Mouse (Mus musculus) stomach, embryonic 14.5 days (tissue): ENCODE data around the gene Cmtm8. TPM values are rescaled to one million over a fixed set of nuclear protein-coding genes. Genes with fewer than 3 reads are reported as not detected.

ENCODE experiments used
- ATAC-seq: fragments of 200-750 bp; cut with Nextera tagmentation; 2 replicates; pipeline ENCODE4 v1.8.0; 2017; ENCODE audit warnings: low read depth, moderate TSS enrichment; ENCODE audit not compliant: insufficient number of reproducible peaks, insufficient read depth, low FRiP score
- H3K27ac ChIP-seq: fragments of 300-500 bp; sonication (generic); 2 replicates; pipeline ENCODE4 v1.5.1; 2014; ENCODE audit warnings: mild to moderate bottlenecking, low read length, moderate library complexity, mixed read lengths
- H3K27me3 ChIP-seq: fragments of 300-500 bp; sonication (generic); 2 replicates; pipeline ENCODE4 v1.6.1; 2014; ENCODE audit warnings: low read length, control low read depth, mixed read lengths; ENCODE audit not compliant: control insufficient read depth, insufficient read depth
- H3K36me3 ChIP-seq: fragments of 300-500 bp; sonication (generic); 2 replicates; pipeline ENCODE4 v1.6.1; 2014; ENCODE audit warnings: mild to moderate bottlenecking, control low read depth, low read length, moderate library complexity, mixed read lengths; ENCODE audit not compliant: control insufficient read depth, insufficient read depth
- H3K4me1 ChIP-seq: fragments of 300-500 bp; sonication (generic); 2 replicates; pipeline ENCODE4 v1.6.1; 2014; ENCODE audit warnings: low read length, control low read depth, mixed read lengths; ENCODE audit not compliant: control insufficient read depth, insufficient read depth
- H3K4me2 ChIP-seq: fragments of 300-500 bp; sonication (generic); replicated peaks from 2 replicates; pipeline ENCODE4 v1.6.1; 2014; ENCODE audit warnings: low read depth, low read length, control low read depth
- H3K4me3 ChIP-seq: fragments of 300-500 bp; sonication (generic); 2 replicates; pipeline ENCODE4 v1.5.1; 2014; ENCODE audit warnings: low read depth, low read length, control low read depth
- H3K9ac ChIP-seq: fragments of 300-500 bp; sonication (generic); replicated peaks from 2 replicates; pipeline ENCODE4 v1.6.1; 2014; ENCODE audit warnings: low read depth, mild to moderate bottlenecking, control low read depth, low read length, moderate library complexity, mixed read lengths
- H3K9me3 ChIP-seq: fragments of 300-500 bp; sonication (generic); 2 replicates; pipeline ENCODE4 v1.6.1; 2016; ENCODE audit warnings: low read depth, low read length, control low read depth; ENCODE audit not compliant: control insufficient read depth
- WGBS: fragments of 180-500 bp; shearing (Covaris S2); extraction: QIAGEN DNeasy Blood & Tissue Kit; methylation state at CpG from one replicate; pipeline ENCODE4 v1.1.7; 2014; 5-methylcytosine and 5-hydroxymethylcytosine counted together
- polyA plus RNA-seq: library from polyadenylated mRNA; unstranded; fragments of >200 nt; fragmentation: Nextera tagmentation; extraction: Ambion mirVana; gene quantifications from 2 replicates; pipeline ENCODE4 v1.2.1, GENCODE M21; 2014

Cmtm8 gene
- polyA plus RNA-seq, 1 experiment from 2014 or later, result 54.3 TPM

GRCm38 (mm10) chr9:114817012-114817411 is 26.9 kb downstream of the Cmtm8 start:
- ATAC-seq, result no peak
- H3K27me3 ChIP-seq, result no peaks in the 10 kb centered on the region
- no peaks in the 10 kb centered on the region for H3K9me3 ChIP-seq
- H3K36me3 ChIP-seq, result no peaks in the 10 kb centered on the region
- no peaks in the 10 kb centered on the region for H3K4me1 ChIP-seq
- no peak overlapping the region for H3K4me3 ChIP-seq
- 69% methylated on average over 7 of the region's 7 CpGs for WGBS
- H3K4me2 ChIP-seq, result no peak overlapping the region
- no peak overlapping the region for H3K9ac ChIP-seq
- no peak overlapping the region for H3K27ac ChIP-seq

DNA sequence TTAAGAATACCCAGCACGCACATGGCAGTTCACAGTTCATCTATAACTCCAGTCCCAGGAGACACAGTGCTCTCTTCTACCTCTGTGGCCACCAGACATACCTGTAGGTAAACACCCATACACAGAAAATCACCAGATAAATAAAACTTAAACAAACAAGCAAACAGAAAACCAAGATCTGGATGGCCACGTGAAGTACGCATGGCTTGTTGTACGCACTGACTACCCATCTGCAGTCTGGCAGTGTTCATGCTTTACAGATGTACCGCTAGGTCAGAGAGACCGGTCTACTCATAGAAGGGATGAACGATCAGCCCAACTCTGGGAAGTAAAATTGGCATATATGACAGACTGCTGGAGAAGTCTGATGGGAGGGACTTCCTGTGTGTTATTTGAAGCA is 27.8 kb downstream of the Cmtm8 start:
- Histone ChIP-seq H3K4me1 (no peaks in the 10 kb centered on the region), H3K27me3 (no peaks in the 10 kb centered on the region), H3K9me3 (no peaks in the 10 kb centered on the region), H3K4me3 (no peak overlapping the region), H3K36me3 (no peaks in the 10 kb centered on the region), H3K4me2 (no peak overlapping the region), H3K27ac (no peak overlapping the region), H3K9ac (no peak overlapping the region)
- ATAC-seq, result no peak
- 93% methylated on average over 7 of the region's 7 CpGs for WGBS

- Histone ChIP-seq H3K4me1 (no peaks in the 10 kb centered on the region), H3K27ac (no peak overlapping the region), H3K36me3 (no peaks in the 10 kb centered on the region), H3K4me2 (no peak overlapping the region), H3K27me3 (no peaks in the 10 kb centered on the region), H3K9ac (no peak overlapping the region), H3K9me3 (no peaks in the 10 kb centered on the region), H3K4me3 (no peak overlapping the region)
- ATAC-seq, result no peak
- 60% methylated on average over 4 of the region's 4 CpGs for WGBS
These were observed 28.6 kb downstream of the Cmtm8 start for GRCm38 (mm10) chr9:114815315-114815714.

DNA sequence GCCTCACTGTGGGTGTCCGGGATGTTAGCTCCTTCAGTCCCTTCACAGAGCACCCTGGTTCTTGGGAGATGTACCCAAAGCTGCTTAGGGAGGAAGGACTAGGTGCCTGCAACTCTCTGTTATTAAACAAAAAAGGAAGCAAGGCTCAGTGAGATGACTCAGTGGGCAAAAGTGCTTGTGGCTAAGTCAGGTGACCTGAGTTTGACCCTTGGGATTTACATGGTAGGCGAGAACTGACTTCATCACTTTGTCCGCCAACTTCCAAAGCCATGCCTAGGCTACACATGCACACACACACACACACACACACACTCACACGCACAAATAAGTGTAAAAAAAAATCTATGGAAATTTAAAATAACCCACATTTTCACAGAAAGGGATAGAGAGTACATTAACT is 32.0 kb downstream of the Cmtm8 start:
- Histone ChIP-seq H3K36me3 (no peaks in the 10 kb centered on the region), H3K4me1 (no peaks in the 10 kb centered on the region), H3K4me2 (no peak overlapping the region), H3K4me3 (no peak overlapping the region), H3K9ac (no peak overlapping the region), H3K27me3 (no peaks in the 10 kb centered on the region), H3K9me3 (no peaks in the 10 kb centered on the region), H3K27ac (no peak overlapping the region)
- WGBS, result 73% methylated on average over 4 of the region's 4 CpGs
- ATAC-seq, result no peak

DNA sequence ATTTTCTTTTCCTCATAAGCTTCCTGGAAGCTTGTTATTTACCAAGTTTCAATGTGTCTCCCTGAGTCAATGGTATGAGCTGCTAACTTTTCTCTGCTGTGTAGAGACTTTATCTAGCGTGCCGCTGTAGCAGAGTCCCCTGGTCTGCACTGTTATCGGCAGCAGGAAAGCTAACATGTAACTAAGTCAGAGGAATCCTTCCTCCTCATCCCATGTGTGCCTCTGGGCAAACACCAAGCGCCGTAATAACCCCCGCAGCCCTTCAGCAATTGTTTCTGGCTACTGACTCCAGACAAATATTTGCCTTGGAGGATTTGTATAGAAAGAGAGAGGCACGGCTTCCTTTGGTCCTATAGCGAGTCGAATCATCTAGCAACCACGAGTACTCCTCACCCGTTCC is 33.1 kb downstream of the Cmtm8 start:
- H3K4me3 ChIP-seq, result no peak overlapping the region
- no peak overlapping the region for H3K4me2 ChIP-seq
- no peaks in the 10 kb centered on the region for H3K36me3 ChIP-seq
- no peaks in the 10 kb centered on the region for H3K27me3 ChIP-seq
- no peak overlapping the region for H3K9ac ChIP-seq
- ATAC-seq, result no peak
- H3K27ac ChIP-seq, result no peak overlapping the region
- 66% methylated on average over 11 of the region's 11 CpGs for WGBS
- no peaks in the 10 kb centered on the region for H3K9me3 ChIP-seq
- H3K4me1 ChIP-seq, result no peaks in the 10 kb centered on the region

GRCm38 (mm10) chr9:114808671-114809070 is 35.3 kb downstream of the Cmtm8 start:
- Histone ChIP-seq H3K27ac (no peak overlapping the region), H3K4me2 (no peak overlapping the region), H3K9me3 (no peaks in the 10 kb centered on the region), H3K4me3 (no peak overlapping the region), H3K9ac (no peak overlapping the region), H3K36me3 (no peaks in the 10 kb centered on the region), H3K27me3 (no peaks in the 10 kb centered on the region), H3K4me1 (peaks cover 9% of the 10 kb centered on the region)
- ATAC-seq, result peak; percentile 79
- whole genome bisulfite sequencing, result 44% methylated on average over 5 of the region's 5 CpGs

- 57% methylated on average over 8 of the region's 8 CpGs for WGBS
These were observed 36.7 kb downstream of the Cmtm8 start for GRCm38 (mm10) chr9:114807261-114807660.

GRCm38 (mm10) chr9:114805151-114805671 is 38.7 kb downstream of the Cmtm8 start:
- H3K4me1 ChIP-seq, result peaks cover 9% of the 10 kb centered on the region
- H3K27ac ChIP-seq, result no peak overlapping the region; the same call in 1 of the 2 replicates
- H3K4me3 ChIP-seq, result no peak overlapping the region
- no peaks in the 10 kb centered on the region for H3K27me3 ChIP-seq
- H3K4me2 ChIP-seq, result no peak overlapping the region
- no peaks in the 10 kb centered on the region for H3K36me3 ChIP-seq
- H3K9ac ChIP-seq, result no peak overlapping the region
- H3K9me3 ChIP-seq, result no peaks in the 10 kb centered on the region
- ATAC-seq, result peak; percentile 72; the same call in 1 of the 2 replicates
- whole genome bisulfite sequencing, result 42% methylated on average over 19 of the region's 19 CpGs

More at GRCm38 (mm10) chr9:114807261-114807660, 36.7 kb downstream of the Cmtm8 start:
- H3K9ac ChIP-seq, result no peak overlapping the region
- H3K27ac ChIP-seq, result no peak overlapping the region
- no peaks in the 10 kb centered on the region for H3K27me3 ChIP-seq
- no peaks in the 10 kb centered on the region for H3K36me3 ChIP-seq
- no peaks in the 10 kb centered on the region for H3K9me3 ChIP-seq
- H3K4me1 ChIP-seq, result peaks cover 9% of the 10 kb centered on the region
- ATAC-seq, result no peak
- no peak overlapping the region for H3K4me2 ChIP-seq
- no peak overlapping the region for H3K4me3 ChIP-seq

- 85% methylated on average over 1 of the region's 1 CpGs for WGBS
- no peak overlapping the region for H3K9ac ChIP-seq
- no peak for ATAC-seq
- peaks cover 9% of the 10 kb centered on the region for H3K4me1 ChIP-seq
- no peaks in the 10 kb centered on the region for H3K36me3 ChIP-seq
- no peaks in the 10 kb centered on the region for H3K27me3 ChIP-seq
- no peak overlapping the region for H3K27ac ChIP-seq
- H3K4me2 ChIP-seq, result no peak overlapping the region
- H3K4me3 ChIP-seq, result no peak overlapping the region
- H3K9me3 ChIP-seq, result no peaks in the 10 kb centered on the region
These were observed 41.8 kb downstream of the Cmtm8 start for GRCm38 (mm10) chr9:114802191-114802590.
